Mouse (Mus musculus): ENCODE measurements around the gene Npr1. TPM values are rescaled to one million over a fixed set of nuclear protein-coding genes. Genes with fewer than 3 reads are reported as not detected.
A peak's percentile ranks its signal among the peaks of the same experiment; 100 is the strongest.

Npr1 gene
- total RNA-seq, 1 experiment from 2014 or later = not detected

- ATAC-seq (ENCODE audit: extremely low read depth, insufficient number of reproducible peaks, low FRiP score, poor library complexity, severe bottlenecking) = no peak
Observed at GRCm38 (mm10) chr3:90488576-90488975, 22.9 kb upstream of the Npr1 start.

DNA sequence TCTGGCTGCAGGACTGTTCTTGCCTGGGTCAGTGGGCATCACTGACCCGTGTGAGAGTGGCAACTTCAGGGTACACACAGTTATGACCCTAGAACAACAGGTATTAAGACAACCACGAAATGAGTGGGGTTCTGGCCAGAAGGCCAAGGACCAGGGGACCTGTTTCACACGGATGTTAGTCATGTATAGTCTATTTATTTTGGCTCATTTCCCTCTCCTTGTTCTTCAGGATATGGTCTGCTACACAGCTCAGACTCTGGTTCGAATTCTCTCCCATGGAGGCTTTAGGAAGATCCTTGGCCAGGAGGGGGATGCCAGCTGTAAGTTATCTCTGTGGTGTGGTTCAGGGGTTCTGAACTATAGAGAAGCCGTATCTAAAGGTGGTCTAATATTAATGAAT lies 21.3 kb upstream of the Npr1 start:
- ATAC-seq (ENCODE audit: extremely low read depth, insufficient number of reproducible peaks, low FRiP score, poor library complexity, severe bottlenecking) = no peak

DNA sequence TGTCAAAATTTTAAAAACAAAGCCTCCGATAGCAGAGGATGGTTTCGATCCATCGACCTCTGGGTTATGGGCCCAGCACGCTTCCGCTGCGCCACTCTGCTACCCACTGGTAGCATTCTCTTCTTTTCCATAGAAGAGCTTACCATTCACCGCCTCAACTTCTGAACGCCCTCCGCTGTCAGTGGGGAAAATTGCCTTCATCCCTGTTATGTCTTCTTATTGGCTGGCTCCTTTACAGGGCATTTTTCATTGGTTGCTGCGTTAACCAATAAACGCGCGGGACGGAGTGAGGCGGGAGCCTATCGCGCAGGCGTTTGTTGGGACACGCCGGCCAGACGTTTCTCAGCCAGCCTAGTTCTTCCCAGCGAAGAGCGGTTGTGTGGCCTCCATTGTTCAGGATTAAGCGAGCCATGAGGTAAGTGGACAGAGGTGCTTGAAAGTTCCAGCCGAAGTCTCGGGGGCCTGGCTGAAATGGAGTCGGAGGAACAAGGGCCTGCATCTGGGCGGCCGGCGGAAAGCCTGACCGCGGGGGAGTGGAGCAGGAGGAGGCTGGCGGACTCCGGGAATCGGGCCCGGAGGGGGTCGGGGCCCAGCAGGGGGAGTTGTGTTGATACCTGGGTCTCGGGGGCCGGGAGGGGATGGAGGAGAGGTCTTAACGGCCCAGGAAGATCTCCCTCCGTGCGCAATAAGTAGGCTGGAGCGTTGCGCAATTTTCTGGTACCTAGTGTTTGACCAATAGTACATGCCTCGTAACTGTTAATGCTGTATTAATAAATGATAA lies 10.4 kb upstream of the Npr1 start, which contains the start of gene Ilf2:
Gene Ilf2, plus strand, starts transcription at position 296 of the 781 bp plus-strand sequence.
- ATAC-seq (ENCODE audit: extremely low read depth, insufficient number of reproducible peaks, low FRiP score, poor library complexity, severe bottlenecking) = peak; percentile 99

- no peak for ATAC-seq (ENCODE audit: extremely low read depth, insufficient number of reproducible peaks, low FRiP score, poor library complexity, severe bottlenecking)
Observed at GRCm38 (mm10) chr3:90475151-90475830, 9.6 kb upstream of the Npr1 start.

GRCm38 (mm10) chr3:90472213-90472612 lies 6.5 kb upstream of the Npr1 start:
- ATAC-seq (ENCODE audit: extremely low read depth, insufficient number of reproducible peaks, low FRiP score, poor library complexity, severe bottlenecking) = peak; percentile 58

- ATAC-seq (ENCODE audit: extremely low read depth, insufficient number of reproducible peaks, low FRiP score, poor library complexity, severe bottlenecking) = no peak
Observed at GRCm38 (mm10) chr3:90467618-90468300, 2.1 kb upstream of the Npr1 start.

GRCm38 (mm10) chr3:90466311-90466766 lies 673 bp upstream of the Npr1 start:
- ATAC-seq (ENCODE audit: extremely low read depth, insufficient number of reproducible peaks, low FRiP score, poor library complexity, severe bottlenecking) = no peak

DNA sequence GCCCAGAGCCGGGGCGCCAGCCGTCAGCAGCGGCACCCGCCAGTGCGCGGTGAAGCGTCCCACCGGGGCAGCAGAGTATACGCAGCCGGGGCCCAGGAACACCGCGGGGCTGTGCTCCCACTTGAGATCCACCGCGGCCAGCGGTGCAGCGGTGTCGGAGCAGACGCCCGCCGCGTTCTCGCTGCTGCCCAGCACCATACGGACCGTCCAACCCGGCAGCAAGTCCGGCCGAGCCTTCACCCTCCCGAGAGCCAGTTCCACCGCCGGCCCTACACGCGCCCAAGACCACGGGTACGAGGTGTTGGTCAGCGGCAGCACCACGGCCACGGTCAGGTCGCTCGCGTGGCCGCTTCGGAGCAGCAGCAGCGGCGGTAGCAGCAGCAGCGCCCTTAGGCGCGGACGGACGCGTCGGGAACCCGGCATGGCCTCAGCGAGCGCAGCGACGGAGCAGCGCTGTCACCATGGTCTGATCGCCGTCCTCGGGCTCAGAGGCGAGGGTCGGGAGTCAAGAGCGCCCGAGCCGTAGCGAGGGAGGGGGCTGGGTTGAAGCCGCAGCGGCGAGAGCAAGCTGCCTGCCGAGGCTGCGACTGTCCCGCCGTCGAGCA lies 483 bp downstream of the Npr1 start:
- peak; percentile 15; the same call in 1 of the 2 replicates for ATAC-seq (ENCODE audit: extremely low read depth, insufficient number of reproducible peaks, low FRiP score, poor library complexity, severe bottlenecking)

- no peak for ATAC-seq (ENCODE audit: extremely low read depth, insufficient number of reproducible peaks, low FRiP score, poor library complexity, severe bottlenecking)
Observed at GRCm38 (mm10) chr3:90464552-90465080, 1.1 kb downstream of the Npr1 start.

DNA sequence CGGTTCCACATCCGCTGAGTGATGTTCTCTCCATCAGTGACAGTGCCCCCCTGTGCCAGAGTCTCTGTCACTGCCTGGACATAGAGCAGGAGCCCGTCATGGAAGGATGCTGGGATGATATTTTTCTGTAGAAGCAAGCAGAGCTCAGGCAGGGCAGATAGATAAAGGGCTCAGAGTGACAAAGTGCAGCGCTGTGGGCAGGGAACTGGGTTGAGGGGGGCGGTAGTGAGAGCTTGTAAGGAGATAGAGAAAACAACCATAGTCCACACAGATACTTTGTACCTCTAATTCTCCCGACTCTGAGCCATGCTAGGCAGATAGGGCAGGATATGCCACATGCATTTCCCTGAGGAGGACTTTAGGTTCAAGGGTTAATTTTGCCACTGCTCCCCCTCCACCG lies 3.1 kb downstream of the Npr1 start:
- no peak for ATAC-seq (ENCODE audit: extremely low read depth, insufficient number of reproducible peaks, low FRiP score, poor library complexity, severe bottlenecking)

DNA sequence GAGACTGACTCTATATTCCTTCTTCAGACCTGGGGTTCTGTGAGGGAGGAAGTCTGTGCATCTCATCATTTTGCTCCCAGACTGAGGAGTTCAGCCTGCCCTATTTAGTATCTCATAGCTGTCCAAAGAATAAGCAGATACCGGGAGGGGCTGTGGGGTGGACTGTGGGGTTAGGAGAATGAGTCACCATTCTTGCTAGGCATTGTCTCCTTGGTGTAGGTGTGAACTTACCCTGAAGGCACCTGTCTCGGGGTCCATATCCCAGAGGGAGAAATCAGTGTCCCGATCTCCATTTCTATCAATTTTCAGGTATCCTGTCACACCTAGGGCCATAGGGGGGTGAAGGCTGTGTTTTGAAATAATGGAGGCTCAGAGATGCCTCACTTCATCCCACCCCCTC lies 3.7 kb downstream of the Npr1 start:
- ATAC-seq (ENCODE audit: extremely low read depth, insufficient number of reproducible peaks, low FRiP score, poor library complexity, severe bottlenecking) = no peak

DNA sequence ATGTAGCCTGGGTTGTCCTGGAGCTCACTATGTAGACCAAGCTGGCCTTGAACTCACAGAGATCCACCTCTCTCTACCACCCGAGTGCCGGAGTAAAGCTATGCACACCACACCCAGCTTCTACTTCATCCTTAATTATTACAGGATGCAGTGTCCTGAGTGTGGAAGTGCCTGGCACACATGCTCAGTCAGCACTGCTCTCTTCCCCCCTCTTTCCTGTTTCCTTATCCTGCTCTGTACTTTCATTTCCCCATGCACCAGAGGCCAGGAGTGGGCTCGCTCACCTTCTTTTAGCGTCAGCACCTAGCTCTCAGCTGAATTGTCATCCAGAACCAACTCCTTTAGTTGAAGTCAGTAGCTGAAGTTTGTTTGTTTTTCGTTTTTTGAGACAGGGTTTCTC lies 5.4 kb downstream of the Npr1 start:
- no peak for ATAC-seq (ENCODE audit: extremely low read depth, insufficient number of reproducible peaks, low FRiP score, poor library complexity, severe bottlenecking)

DNA sequence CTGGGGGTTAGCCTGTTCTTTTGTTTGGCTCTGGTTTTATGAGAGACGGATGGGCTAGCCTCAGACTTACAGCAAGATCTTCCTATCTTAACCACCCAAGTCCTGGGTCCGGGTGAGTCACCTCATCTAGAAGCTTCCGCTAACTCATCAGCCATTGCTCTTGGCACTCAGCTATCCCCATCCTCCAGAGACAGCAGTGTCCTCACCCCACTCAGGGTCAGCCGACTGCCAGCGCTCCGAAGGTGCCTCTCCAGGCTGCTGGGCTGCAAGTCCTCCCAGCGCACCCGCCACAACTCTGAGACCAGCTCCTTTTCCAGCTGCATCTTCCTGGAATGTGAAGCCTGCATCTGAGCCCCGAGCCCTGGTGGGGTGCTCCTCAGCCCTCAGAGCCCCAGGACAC lies 5.9 kb downstream of the Npr1 start:
- no peak for ATAC-seq (ENCODE audit: extremely low read depth, insufficient number of reproducible peaks, low FRiP score, poor library complexity, severe bottlenecking)

DNA sequence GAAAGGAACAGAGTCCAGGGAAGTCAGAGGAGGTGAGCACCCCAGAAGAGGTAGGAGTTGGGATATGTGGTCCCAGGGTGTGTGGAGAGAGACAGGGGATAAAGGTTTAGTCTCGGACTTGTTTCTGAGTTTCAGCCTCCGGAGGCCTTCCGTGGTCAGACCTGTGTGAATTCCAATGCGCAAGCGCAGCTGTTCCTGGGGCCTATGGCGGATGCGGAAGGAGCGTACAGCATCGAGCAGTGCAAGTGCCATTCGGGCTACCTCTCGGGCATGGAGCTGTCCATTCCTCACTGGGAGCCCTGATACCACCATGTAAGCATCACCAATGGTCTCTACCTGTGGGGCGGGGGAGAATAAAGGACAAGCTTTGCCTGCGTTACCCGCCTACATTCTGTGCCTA lies 10.7 kb downstream of the Npr1 start:
- ATAC-seq (ENCODE audit: extremely low read depth, insufficient number of reproducible peaks, low FRiP score, poor library complexity, severe bottlenecking) = no peak

DNA sequence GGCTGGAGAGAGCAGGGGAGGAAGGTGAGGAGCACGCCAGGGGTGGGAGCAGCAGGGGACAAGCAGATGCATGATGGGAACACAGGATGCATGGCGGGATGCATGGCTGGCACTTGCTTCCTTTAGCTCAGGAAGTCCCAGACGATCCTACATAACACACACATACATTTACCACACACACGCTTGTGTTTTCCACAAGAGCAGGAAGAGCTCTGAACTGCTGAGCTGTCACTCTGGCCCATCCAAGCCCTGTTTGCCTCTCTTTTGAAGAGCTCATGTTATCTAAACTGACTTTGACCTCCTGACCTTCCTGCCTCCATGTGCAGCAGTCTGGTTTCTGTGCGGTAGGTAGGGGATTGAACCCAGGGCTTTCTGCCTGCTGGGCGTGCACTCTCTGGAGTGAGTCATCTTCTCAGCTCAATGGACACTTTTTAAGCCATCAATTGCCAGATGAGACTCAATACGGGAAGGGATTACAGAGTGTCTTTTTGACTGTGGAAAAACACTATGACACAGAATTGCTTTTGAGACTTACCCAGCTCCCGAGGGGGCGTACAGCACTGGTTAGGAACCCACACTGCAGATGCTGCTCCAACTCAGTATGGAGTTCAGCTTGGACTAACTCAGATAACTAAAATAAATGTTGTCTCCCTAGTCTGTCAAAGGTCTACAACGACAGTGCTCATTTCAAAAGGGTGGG lies 14.1 kb downstream of the Npr1 start:
- no peak for ATAC-seq (ENCODE audit: extremely low read depth, insufficient number of reproducible peaks, low FRiP score, poor library complexity, severe bottlenecking)

- ATAC-seq (ENCODE audit: extremely low read depth, insufficient number of reproducible peaks, low FRiP score, poor library complexity, severe bottlenecking) = no peak
Observed at GRCm38 (mm10) chr3:90450874-90451273, 14.8 kb downstream of the Npr1 start.

DNA sequence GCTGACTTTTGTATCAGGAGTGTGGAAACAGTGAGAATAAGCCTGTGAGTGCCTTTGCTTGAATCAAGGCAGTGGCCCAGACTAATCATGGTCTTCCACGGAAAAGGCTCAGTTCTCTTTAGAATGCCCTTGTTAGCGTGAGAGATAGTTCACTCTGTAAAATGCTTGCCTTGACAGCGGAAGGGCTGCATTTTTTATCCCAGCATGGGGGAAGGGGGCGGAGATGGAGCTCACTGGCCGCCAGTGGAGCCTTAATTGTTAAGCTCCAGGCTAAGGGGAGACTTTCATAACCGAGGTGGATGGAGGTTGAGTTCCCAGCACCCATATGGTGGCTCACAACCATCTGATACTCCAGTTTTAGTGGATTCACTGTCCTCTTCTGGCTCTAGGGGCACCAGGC lies 17.0 kb downstream of the Npr1 start:
- no peak for ATAC-seq (ENCODE audit: extremely low read depth, insufficient number of reproducible peaks, low FRiP score, poor library complexity, severe bottlenecking)

GRCm38 (mm10) chr3:90447123-90447494 lies 18.6 kb downstream of the Npr1 start:
- no peak for ATAC-seq (ENCODE audit: extremely low read depth, insufficient number of reproducible peaks, low FRiP score, poor library complexity, severe bottlenecking)

All from neutrophil, adult 5-6 weeks (primary cell).